Mouse (Mus musculus) ES-E14 (cell line): ENCODE data around the gene Olfr453.

Experiments
- HCFC1 ChIP-seq: IDR thresholded peaks from 2 replicates; pipeline ENCODE4 v1.6.1; 2012; ENCODE audit warnings: low read length, inconsistent platforms, borderline replicate concordance; ENCODE audit not compliant: insufficient read depth
- MAFK ChIP-seq: IDR thresholded peaks from 2 replicates; pipeline ENCODE4 v1.6.1; 2014; ENCODE audit warnings: mild to moderate bottlenecking, low read depth, low read length, inconsistent platforms; ENCODE audit not compliant: insufficient read depth
- ZNF384 ChIP-seq: IDR thresholded peaks from 2 replicates; pipeline ENCODE4 v1.6.1; 2012; ENCODE audit warnings: low read depth, low read length, inconsistent platforms

DNA sequence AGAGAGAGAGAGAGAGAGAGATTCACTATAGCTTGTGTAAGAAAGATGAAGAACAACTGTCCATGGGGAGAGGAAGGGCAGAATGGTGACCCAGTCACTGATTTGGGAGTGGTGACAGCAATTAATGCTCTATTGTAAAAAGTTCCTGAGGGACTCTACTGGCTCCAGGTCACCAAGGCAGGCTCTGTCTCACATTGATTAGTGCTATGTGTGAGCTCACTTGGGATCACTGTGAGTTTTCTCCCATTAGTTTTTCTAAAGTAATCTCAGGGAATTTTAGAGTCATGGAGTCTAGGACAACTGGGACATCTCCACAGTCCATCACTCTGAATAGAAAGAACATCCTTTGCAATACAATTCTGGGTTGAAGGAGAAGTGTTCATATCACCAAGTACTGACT is 45.6 kb downstream of the Olfr453 start, which contains the start of gene Olfr452:
- TF ChIP-seq MAFK = no peak
- no peak for TF ChIP-seq HCFC1
- TF ChIP-seq ZNF384 = no peak
